Mouse (Mus musculus) midbrain, embryonic 11.5 days (tissue): ENCODE measurements around the gene Btg4. TPM values are rescaled to one million over a fixed set of nuclear protein-coding genes. Genes with fewer than 3 reads are reported as not detected.
"Not testable (repeated sequence)": the region's sequence is repeated elsewhere in the genome, so short reads cannot be mapped to it uniquely, and the experiment has no call there.

ENCODE experiments used
- ATAC-seq: fragments of 200-750 bp; cut with Nextera tagmentation; 2 replicates; pipeline ENCODE4 v1.8.0; 2017; ENCODE audit warnings: moderate TSS enrichment, moderate library complexity; ENCODE audit not compliant: low FRiP score
- DNase-seq: peaks from one replicate; pipeline ENCODE4 v3.0.0; 2015; ENCODE audit warnings: low spot score; ENCODE audit errors: missing footprints
- H3K27ac ChIP-seq: fragments of 300-500 bp; sonication (generic); 2 replicates; pipeline ENCODE4 v1.5.1; 2014; ENCODE audit warnings: low read depth, low read length
- H3K27me3 ChIP-seq: fragments of 300-500 bp; sonication (generic); 2 replicates; pipeline ENCODE4 v1.6.1; 2014; ENCODE audit warnings: mild to moderate bottlenecking, low read length, moderate library complexity, mixed read lengths; ENCODE audit not compliant: control insufficient read depth, insufficient read depth
- H3K36me3 ChIP-seq: fragments of 300-500 bp; sonication (generic); 2 replicates; pipeline ENCODE4 v1.6.1; 2014; ENCODE audit warnings: mild to moderate bottlenecking, low read length, moderate library complexity, mixed read lengths; ENCODE audit not compliant: control insufficient read depth, insufficient read depth
- H3K4me1 ChIP-seq: fragments of 300-500 bp; sonication (generic); 2 replicates; pipeline ENCODE4 v1.6.1; 2014; ENCODE audit warnings: low read length; ENCODE audit not compliant: control insufficient read depth, insufficient read depth
- H3K4me2 ChIP-seq: fragments of 300-500 bp; sonication (generic); 2 replicates; pipeline ENCODE4 v1.6.1; 2014; ENCODE audit warnings: mild to moderate bottlenecking, moderate library complexity
- H3K4me3 ChIP-seq: fragments of 300-500 bp; sonication (generic); 2 replicates; pipeline ENCODE4 v1.5.1; 2014; ENCODE audit warnings: low read depth, low read length
- H3K9ac ChIP-seq: fragments of 300-500 bp; sonication (generic); 2 replicates; pipeline ENCODE4 v1.6.1; 2014; ENCODE audit warnings: low read length
- H3K9me3 ChIP-seq: fragments of 300-500 bp; sonication (generic); 2 replicates; pipeline ENCODE4 v1.6.1; 2016; ENCODE audit warnings: low read length; ENCODE audit not compliant: control insufficient read depth
- WGBS: fragments of 180-500 bp; shearing (Covaris S2); extraction: QIAGEN DNeasy Blood & Tissue Kit; methylation state at CpG from one replicate; pipeline ENCODE4 v1.1.7; 2014; 5-methylcytosine and 5-hydroxymethylcytosine counted together
- polyA plus RNA-seq: library from polyadenylated mRNA; unstranded; fragments of >200 nt; fragmentation: Nextera tagmentation; extraction: Ambion mirVana; gene quantifications from 2 replicates; pipeline ENCODE4 v1.2.1, GENCODE M21; 2014

Btg4 gene
- polyA plus RNA-seq, 1 experiment from 2014 or later: not detected

DNA sequence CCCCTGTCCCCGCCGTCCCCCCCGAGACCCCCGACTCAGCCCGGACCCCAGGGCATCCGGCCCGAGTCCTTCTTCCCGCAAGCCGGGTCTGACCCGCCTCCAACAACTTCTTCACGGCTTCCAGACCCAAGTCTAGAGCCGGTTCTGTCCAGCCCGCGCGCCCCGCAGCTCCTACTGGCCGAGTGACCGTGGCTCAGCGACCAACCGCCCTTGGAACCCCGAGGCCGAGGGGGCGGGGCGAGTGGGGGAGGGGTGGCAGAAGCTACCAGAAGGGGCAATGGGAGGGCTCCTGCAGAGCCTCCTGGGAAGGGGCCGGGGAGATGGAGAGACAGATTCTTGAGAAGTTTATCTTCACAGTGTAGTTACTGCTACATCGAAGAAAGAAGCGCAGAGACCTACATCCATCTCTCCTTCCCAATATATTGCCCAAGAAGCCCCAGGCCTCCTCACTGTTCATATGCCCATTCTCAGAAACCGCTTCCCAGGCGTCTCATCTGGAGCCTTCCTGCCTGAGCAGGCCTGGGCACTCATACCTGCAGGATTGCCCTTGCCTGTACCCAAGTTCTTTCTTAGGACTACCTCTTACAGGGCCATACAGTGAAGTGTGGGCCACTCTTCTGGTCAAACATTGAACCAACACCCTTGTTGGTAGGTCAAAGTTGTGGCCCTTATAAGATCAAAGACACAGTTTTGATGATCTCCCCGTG, 43.3 kb downstream of the Btg4 start:
- 16% methylated on average over 21 of the region's 30 CpGs for WGBS

GRCm38 (mm10) chr9:51105751-51106150, 45.0 kb downstream of the Btg4 start:
- Histone ChIP-seq H3K36me3 (no peaks in the 10 kb centered on the region), H3K4me2 (no peak overlapping the region), H3K4me1 (peaks cover 9% of the 10 kb centered on the region), H3K27ac (no peak overlapping the region), H3K9me3 (no peaks in the 10 kb centered on the region), H3K4me3 (no peak overlapping the region), H3K9ac (no peak overlapping the region), H3K27me3 (peaks cover 8% of the 10 kb centered on the region; the same call in 1 of the 2 replicates)
- DNase-seq (no peak), ATAC-seq (no peak)
- WGBS: 85% methylated on average over 2 of the region's 2 CpGs

More for the DNA sequence above, 43.3 kb downstream of the Btg4 start:
- Histone ChIP-seq H3K27ac (no peak overlapping the region), H3K4me1 (peaks cover 9% of the 10 kb centered on the region), H3K36me3 (no peaks in the 10 kb centered on the region), H3K9me3 (no peaks in the 10 kb centered on the region), H3K4me2 (peak overlapping the region; percentile 100), H3K9ac (peak overlapping the region; percentile 76), H3K27me3 (peaks cover 8% of the 10 kb centered on the region; the same call in 1 of the 2 replicates), H3K4me3 (peak overlapping the region; percentile 52)
- peak; percentile 95 for DNase-seq
- ATAC-seq: peak; percentile 76

DNA sequence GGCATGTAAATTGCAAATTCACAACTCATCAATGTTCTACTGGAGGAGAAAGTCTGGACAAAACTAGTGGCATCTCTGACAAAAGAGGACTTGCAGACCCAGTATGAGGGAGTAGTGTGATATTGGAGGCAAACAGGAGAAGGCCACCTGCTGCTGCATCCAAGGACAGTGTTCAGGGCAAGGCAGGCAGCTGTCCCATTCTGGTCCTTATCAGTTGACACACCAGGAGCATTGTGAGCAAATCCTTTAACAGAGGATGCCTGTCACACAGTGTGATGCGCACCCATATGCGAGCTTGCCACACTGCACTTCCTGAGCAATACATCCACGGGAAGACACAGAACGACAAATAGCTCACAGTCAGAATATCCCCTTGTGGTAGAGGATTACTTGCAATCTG, 54.1 kb downstream of the Btg4 start:
- 75% methylated on average over 4 of the region's 4 CpGs for whole genome bisulfite sequencing
- H3K4me3 ChIP-seq: no peak overlapping the region
- no peak overlapping the region for H3K4me2 ChIP-seq
- H3K9ac ChIP-seq: no peak overlapping the region
- no peak for ATAC-seq
- no peak for DNase-seq
- no peaks in the 10 kb centered on the region for H3K9me3 ChIP-seq
- H3K4me1 ChIP-seq: no peaks in the 10 kb centered on the region
- H3K36me3 ChIP-seq: no peaks in the 10 kb centered on the region
- H3K27ac ChIP-seq: no peak overlapping the region
- H3K27me3 ChIP-seq: no peaks in the 10 kb centered on the region

GRCm38 (mm10) chr9:51136985-51137384, 76.3 kb downstream of the Btg4 start:
- Histone ChIP-seq H3K4me2 (no peak overlapping the region), H3K9ac (no peak overlapping the region), H3K4me3 (no peak overlapping the region), H3K9me3 (no peaks in the 10 kb centered on the region), H3K36me3 (no peaks in the 10 kb centered on the region), H3K27ac (no peak overlapping the region), H3K4me1 (no peaks in the 10 kb centered on the region), H3K27me3 (no peaks in the 10 kb centered on the region)
- 64% methylated on average over 3 of the region's 3 CpGs for WGBS
- ATAC-seq (no peak), DNase-seq (no peak)

- WGBS: 79% methylated on average over 4 of the region's 4 CpGs
- no peaks in the 10 kb centered on the region for H3K4me1 ChIP-seq
- no peak overlapping the region for H3K9ac ChIP-seq
- no peak for DNase-seq
- H3K9me3 ChIP-seq: no peaks in the 10 kb centered on the region
- H3K27me3 ChIP-seq: no peaks in the 10 kb centered on the region
- no peak for ATAC-seq
- H3K4me2 ChIP-seq: no peak overlapping the region
- H3K36me3 ChIP-seq: no peaks in the 10 kb centered on the region
- H3K4me3 ChIP-seq: no peak overlapping the region
- no peak overlapping the region for H3K27ac ChIP-seq
Measured at GRCm38 (mm10) chr9:51137432-51137831, 76.7 kb downstream of the Btg4 start.

DNA sequence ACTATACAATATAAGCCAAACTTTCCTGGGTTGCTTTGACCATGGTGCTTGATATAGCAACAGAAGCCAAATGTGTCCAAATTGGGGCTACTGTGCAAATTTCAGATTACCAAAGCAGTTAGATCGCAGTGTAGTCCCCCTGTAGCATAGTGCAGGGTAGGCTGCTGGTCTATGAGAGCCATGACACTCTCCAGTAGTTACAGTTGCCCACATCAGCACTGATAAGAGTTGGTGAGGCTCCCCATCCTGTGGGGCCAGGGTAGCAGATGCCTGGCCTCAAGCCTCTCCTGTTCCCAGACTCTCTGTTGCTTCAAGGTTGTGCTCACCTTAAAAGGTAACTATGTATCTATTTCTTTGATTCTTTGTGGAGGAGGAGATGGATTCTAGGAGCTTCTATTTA, 77.1 kb downstream of the Btg4 start:
- no peak for DNase-seq

GRCm38 (mm10) chr9:51138301-51138700, 77.6 kb downstream of the Btg4 start:
- ATAC-seq (no peak), DNase-seq (no peak)
- Histone ChIP-seq H3K27me3 (no peaks in the 10 kb centered on the region), H3K4me1 (no peaks in the 10 kb centered on the region), H3K27ac (no peak overlapping the region), H3K36me3 (no peaks in the 10 kb centered on the region), H3K9ac (no peak overlapping the region), H3K4me3 (no peak overlapping the region), H3K4me2 (no peak overlapping the region), H3K9me3 (no peaks in the 10 kb centered on the region)
- 98% methylated on average over 1 of the region's 1 CpGs for WGBS

More for the DNA sequence above, 77.1 kb downstream of the Btg4 start:
- Histone ChIP-seq H3K27me3 (no peaks in the 10 kb centered on the region), H3K27ac (no peak overlapping the region), H3K9ac (no peak overlapping the region), H3K4me1 (no peaks in the 10 kb centered on the region), H3K36me3 (no peaks in the 10 kb centered on the region), H3K9me3 (no peaks in the 10 kb centered on the region), H3K4me3 (no peak overlapping the region), H3K4me2 (no peak overlapping the region)
- 83% methylated on average over 1 of the region's 1 CpGs for WGBS
- no peak for ATAC-seq

DNA sequence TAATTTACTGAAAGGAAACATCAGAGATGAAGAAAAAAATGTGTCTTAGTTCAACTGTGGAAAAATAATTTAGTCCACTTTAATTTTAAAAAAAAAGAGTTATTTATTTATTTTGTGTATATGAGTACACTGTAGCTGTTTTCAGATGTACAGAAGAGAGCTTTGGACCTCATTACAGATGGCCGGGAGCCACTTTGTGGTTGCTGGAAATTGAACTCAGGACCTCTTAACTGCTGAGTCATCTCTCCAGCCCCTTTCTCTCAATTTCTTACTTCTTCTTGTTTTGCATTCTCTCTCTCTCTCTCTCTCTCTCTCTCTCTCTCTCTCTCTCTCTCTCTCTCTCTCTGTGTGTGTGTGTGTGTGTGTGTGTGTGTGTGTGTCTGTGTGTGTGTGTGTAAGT, 78.7 kb downstream of the Btg4 start:
- not testable (repeated sequence) for H3K4me2 ChIP-seq, H3K27ac ChIP-seq, H3K9ac ChIP-seq, H3K4me3 ChIP-seq, H3K4me1 ChIP-seq, H3K36me3 ChIP-seq, H3K9me3 ChIP-seq, ATAC-seq, DNase-seq, H3K27me3 ChIP-seq
- 92% methylated on average over 1 of the region's 1 CpGs for WGBS

DNA sequence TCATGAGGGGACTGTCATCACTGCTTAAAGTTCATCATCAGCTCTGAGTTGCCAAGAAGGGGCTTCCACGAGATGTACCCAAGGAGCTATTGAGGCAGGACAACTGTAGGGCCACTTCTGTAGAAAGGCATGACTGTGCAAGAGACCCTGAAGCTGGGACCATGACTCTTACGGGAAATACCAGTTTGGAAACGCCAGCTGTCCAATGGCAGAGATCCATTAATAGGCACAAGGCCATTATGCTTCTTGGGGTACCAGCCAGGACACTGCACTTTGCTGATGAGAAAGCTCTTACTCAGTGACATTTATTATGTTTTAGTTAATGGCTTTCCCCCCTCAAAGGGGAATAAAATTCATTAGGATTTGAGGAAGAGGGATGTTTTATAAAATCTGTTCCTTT, 80.0 kb downstream of the Btg4 start:
- no peaks in the 10 kb centered on the region for H3K9me3 ChIP-seq
- ATAC-seq (no peak), DNase-seq (no peak)
- no peak overlapping the region for H3K4me2 ChIP-seq
- H3K27ac ChIP-seq: no peak overlapping the region
- H3K4me1 ChIP-seq: no peaks in the 10 kb centered on the region
- no peaks in the 10 kb centered on the region for H3K27me3 ChIP-seq
- no peaks in the 10 kb centered on the region for H3K36me3 ChIP-seq
- WGBS: 76% methylated on average over 3 of the region's 3 CpGs
- no peak overlapping the region for H3K9ac ChIP-seq
- H3K4me3 ChIP-seq: no peak overlapping the region
